Mouse (Mus musculus) regulatory T cell (primary cell): ENCODE measurements around the gene Nsmce4a.

ENCODE experiments used
- in situ Hi-C: fragments of 300-600 bp; cut with MboI, MseI; formaldehyde crosslinking; loops from one replicate; pipeline ENCODE4 v1.15.1; 2025; ENCODE audit warnings: high pct_unique_total_duplicates

The Nsmce4a gene

DNA sequence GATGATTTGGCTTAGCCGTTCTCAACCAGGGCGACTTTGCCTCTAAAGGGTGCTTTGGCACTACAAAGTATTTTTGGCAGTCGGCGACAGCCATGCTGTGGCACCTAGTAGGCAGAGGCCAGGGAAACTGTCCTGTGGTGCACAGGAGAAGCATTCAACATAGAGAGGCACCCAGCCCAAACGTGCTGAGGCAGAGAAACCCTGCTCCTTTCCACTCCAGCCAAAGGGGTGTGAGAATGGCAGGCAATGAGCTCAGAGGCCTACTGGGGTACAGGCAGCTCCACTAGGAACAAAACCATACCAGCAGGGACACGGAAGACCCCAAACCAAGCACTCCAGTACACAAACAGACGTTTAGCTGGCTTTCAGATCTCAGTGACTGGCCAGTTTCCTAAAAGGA, 32.7 kb downstream of the Nsmce4a start:
- in situ Hi-C loops, result loop anchor here (25.0 kb wide), 1 partner anchor 822 kb away; the partner anchor contains the start of genes 2310057M21Rik and Pstk

DNA sequence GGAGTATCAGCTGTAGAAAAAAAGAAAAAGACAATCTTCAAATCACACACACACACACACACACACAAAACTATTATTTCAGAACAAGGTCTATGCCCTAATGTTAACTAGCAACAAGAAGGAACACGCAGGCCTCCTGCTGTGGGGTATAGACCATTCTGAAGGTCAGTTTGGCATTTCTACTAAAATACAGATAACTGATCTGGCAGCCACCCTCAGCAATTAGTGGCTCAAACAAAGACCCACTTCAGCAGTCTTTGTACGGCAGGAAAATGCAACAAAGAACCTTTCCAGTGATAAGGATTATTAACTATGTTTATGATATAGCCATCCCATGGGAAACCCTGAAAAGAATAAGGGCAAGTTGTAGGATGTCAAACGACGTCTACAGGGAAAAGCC, 35.9 kb downstream of the Nsmce4a start:
- in situ Hi-C loops, result loop anchor here (25.0 kb wide), 1 partner anchor 825 kb away; the partner anchor contains the start of genes 2310057M21Rik and Pstk

DNA sequence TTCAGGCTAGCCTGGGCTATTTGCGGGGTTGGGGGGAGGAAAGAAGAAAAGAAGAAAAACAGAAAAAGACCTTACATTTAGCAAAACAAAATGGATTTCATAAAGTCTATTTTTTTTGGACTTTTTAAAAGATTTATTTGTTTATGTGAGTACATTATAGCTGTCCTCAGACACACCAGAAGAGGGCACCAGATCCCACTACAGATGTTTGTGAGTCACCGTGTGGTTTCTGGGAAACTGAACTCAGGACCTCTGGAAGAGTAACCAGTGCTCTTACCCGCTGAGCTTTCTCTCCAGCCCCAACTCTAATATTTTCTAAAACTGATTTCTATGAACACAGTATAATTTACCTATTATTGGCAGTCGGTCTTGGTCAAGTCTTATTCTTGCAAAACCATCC, 37.7 kb downstream of the Nsmce4a start:
- in situ Hi-C loops, result loop anchor here (25.0 kb wide), 1 partner anchor 827 kb away; the partner anchor contains the start of genes 2310057M21Rik and Pstk

GRCm38 (mm10) chr7:130533316-130534260, 39.3 kb downstream of the Nsmce4a start:
- in situ Hi-C loops, result loop anchor here (25.0 kb wide), 1 partner anchor 829 kb away; the partner anchor contains the start of genes 2310057M21Rik and Pstk

- in situ Hi-C loops, result loop anchor here (25.0 kb wide), 1 partner anchor 831 kb away; the partner anchor contains the start of genes 2310057M21Rik and Pstk
These were observed 41.8 kb downstream of the Nsmce4a start for GRCm38 (mm10) chr7:130531138-130531537.

GRCm38 (mm10) chr7:130527306-130527705, 45.6 kb downstream of the Nsmce4a start:
- in situ Hi-C loops, result loop anchor here (10.0 to 25.0 kb wide), 2 partner anchors 835 to 1017 kb away; partner anchors contain the start of genes 2310057M21Rik, Hmx2, Hmx3 and Pstk

DNA sequence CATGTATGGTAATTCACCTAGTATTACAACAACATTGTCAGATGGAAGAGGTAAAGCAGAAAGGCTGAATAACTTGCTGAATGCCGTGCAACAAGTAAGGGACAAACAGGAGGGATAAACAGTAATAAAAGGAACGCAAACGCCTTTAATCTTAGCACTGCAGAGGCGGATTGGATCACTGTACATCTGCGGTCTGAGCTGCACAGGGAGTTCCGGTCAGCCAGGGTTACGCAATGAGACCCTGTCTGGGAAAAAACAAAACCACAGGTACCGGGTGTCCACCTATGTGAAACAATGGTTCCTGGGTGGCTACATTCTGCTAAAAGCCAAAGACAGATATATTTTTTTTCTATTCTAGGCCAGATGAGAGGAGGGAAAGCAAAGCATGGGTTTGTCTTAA, 49.5 kb downstream of the Nsmce4a start:
- in situ Hi-C loops, result loop anchor here (10.0 kb wide), 1 partner anchor 1021 kb away; the partner anchor contains the start of genes Hmx2 and Hmx3

GRCm38 (mm10) chr7:130520812-130521422, 52.0 kb downstream of the Nsmce4a start:
- in situ Hi-C loops, result loop anchor here (10.0 kb wide), 1 partner anchor 1024 kb away; the partner anchor contains the start of genes Hmx2 and Hmx3

DNA sequence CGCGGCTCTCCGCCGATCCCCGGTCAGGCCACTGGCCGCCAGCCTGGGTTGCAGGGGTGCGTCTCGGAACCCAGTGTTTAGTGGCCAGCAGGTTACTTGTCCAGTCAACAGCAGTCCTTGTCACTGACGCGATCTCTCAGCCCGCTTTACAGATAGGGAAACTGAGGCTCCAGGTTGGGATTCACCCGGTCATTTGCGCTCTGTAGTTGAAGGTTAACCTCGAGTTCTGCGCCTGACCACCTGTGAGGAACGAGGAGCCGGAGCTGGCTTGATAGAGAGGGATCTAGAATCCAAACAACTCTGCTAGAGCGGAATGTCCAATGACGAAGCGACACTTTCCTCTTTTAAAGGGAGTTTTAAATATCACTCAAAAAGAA, 52.9 kb downstream of the Nsmce4a start, which contains the start of gene Ate1:
Ate1 (minus strand) TSS at position 321 of the 377 bp plus-strand sequence.
- in situ Hi-C loops, result loop anchor here (10.0 kb wide), 1 partner anchor 1025 kb away; the partner anchor contains the start of genes Hmx2 and Hmx3

GRCm38 (mm10) chr7:130519096-130520048, 53.5 kb downstream of the Nsmce4a start:
- in situ Hi-C loops, result loop anchor here (10.0 kb wide), 2 partner anchors 1025 to 1765 kb away; partner anchors contain the start of genes Hmx2 and Hmx3

DNA sequence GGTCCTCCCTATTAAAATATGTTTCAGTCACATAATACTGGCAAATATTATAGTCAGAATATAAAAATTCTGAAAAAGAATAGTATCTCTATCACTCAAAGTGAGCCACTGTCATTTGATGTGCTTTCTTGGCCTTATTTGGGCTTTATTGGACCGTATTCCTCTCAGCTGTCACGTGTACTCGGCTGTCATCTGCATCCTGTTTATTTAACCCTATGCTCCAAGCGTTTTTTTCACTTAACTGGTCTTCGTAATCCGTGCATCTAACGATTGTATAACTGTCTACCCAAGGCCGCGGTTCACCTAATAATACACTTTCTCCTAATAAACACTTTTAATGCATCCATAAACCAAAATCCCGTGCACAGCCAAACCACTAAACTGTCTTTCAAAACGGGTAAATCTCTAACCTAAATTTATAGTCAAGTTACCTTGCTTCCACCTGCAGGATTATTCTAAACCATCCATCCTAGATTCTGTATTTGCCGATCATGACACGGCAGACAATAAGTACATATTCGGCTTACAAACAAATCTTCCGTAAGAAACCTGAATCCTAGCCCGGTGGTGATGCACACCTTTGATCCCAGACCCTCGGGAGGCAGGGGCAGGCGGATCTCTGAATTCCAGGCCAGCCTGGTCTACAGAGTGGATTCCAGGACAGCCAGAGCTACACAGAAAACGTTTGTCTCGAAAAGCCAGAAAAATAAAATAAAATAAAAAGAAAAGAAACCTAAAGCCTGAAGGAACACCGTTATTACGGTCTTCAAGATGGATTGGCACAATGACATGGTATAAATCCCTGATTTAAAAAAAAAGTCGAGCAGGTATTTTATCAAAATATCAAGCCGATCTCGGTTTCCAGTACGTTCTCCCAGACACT, 54.5 kb downstream of the Nsmce4a start:
- in situ Hi-C loops, result loop anchor here (10.0 kb wide), 1 partner anchor 1764 kb away; no protein-coding TSS in a partner anchor

DNA sequence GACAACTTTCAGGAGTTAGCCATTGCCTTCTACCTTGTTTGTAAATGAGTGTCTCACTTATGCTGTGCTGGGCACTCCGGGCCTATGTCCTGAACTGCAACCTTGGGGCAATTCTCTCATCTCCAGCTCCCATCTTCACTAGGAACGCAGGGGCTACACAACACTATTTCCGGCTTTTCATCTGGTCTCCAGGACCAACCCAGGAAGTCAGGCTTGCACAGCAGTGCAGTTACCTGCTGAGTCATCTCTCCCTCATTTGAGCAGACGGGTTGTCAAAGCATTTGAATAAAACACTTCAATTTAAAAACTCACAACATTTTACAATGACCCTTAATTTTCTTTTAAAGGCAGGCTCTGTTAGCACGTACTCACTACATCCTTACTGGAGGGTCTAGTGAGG, 62.7 kb downstream of the Nsmce4a start:
- in situ Hi-C loops, result loop anchor here (10.0 kb wide), 1 partner anchor 1755 kb away; no protein-coding TSS in a partner anchor

- in situ Hi-C loops, result no loop called here
These were observed 69.9 kb downstream of the Nsmce4a start for GRCm38 (mm10) chr7:130503006-130503405.

GRCm38 (mm10) chr7:130501499-130501898, 71.4 kb downstream of the Nsmce4a start:
- in situ Hi-C loops, result no loop called here

DNA sequence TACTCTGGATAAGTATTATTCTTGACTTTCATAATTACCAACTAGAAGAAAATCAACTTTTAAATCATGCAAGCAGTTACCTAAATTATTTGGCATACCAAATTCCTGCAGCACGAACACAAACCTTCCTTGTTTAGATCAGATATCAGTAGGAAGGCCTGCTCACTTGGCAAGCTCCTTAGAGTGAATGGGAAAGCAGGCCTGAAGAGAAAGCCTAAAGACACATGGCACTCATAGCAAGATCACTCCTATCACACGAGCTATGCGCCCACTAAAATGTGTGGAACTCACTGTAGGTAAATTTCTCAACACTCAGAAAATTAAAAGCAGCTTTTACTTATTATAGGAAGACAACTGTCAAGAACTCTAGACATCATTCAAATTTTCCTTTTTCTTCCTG, 79.6 kb downstream of the Nsmce4a start:
- in situ Hi-C loops, result no loop called here

DNA sequence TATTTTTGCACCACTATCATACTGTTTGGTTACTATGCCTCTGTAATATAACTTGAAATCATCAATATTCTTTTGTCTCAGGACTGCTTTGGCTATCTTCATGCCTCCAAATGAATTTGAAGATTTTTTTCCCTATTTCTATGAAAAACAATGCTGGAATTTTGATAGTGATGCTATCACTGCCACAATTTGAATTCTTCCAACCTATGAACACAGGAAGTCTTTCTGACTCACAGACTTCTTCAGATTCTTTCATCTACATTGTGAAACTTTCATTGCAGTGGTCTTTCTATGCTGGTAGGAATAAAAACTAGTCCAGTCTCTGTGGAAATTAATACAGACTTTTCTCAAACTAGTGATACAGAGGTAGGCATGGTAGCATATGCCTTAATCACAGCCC, 80.9 kb downstream of the Nsmce4a start:
- in situ Hi-C loops, result no loop called here
